Mouse (Mus musculus) forelimb bud, embryonic 11.5 days (tissue): ENCODE measurements around the gene Gm9045.
"Not testable (repeated sequence)": the region's sequence is repeated elsewhere in the genome, so short reads cannot be mapped to it uniquely, and the experiment has no call there.

Experiments
- DNase-seq: peaks from one replicate; pipeline ENCODE4 v3.0.0-alpha.2; 2012; ENCODE audit warnings: low read depth, low spot score

Gene Gm9045

DNA sequence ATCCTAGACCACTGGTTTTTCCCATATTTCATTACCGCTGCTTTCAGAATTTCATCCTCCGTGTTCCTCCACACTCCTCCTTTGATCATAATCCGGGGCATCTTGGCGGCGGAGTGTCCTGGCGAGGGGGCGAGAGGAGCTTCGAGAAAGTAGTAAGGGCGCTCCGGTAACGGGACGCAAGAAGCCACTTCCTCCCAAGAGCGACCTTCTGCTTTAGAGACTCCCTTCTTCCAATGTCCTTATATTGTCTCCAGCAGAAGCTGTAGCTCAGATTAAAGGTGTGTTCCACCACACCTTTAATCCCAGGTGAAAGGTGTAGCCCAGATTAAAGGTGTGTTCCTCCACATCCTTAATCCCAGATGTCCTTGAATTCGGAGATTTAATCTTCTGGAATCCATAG lies at the start of gene Gm9045:
Gene Gm9045, minus strand, starts transcription at position 101 of the 400 bp plus-strand sequence.
- not testable (repeated sequence) for DNase-seq

DNA sequence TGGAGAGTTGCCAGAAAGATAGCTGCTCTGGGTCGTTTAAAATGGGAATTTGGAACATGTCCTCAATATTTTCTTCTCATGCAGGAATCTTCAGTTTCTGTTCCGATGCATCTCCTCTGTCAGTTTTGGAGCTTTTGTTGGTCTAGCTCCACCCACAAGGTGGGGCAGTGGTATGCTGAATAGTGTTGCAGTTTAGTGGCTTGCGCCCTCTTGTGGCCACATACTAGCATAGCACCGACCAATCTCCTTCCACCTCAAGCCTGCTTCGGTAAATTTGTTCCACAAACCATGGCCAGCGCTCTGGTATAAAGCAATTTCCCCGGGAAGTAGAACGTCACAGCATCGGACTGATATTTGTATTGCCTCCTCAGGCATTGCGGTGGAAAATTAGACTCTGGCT lies 32.8 kb upstream of the Gm9045 start:
- DNase-seq: peak; percentile 82

DNA sequence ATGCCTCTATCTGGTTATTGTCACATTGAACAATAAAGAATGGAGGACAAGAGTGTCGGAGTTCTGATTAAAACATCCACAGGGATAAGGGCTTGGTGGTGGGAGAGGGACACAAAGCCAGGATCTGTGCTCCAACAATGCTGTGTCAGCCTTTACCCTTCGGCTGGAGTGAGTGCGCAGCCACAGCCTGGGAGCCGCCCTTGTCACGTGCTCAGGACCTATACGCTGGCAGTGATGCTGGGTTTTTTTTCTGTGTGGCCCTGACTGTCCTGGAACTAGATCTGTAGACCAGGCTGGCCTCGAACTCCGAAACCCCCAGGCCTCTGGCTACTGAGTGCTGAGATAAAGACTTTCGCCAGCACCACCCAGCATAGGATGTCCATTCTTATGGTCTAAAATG lies 31.9 kb upstream of the Gm9045 start:
- no peak for DNase-seq

DNA sequence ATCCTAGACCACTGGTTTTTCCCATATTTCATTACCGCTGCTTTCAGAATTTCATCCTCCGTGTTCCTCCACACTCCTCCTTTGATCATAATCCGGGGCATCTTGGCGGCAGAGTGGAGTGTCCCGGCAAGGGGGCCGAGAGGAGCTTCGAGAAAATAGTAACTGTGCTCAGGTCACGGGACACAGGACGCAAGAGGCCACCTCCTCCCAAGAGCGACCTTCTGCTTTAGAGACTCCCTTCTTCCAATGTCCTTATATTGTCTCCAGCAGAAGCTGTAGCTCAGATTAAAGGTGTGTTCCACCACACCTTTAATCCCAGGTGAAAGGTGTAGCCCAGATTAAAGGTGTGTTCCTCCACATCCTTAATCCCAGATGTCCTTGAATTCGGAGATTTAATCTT lies 16.4 kb upstream of the Gm9045 start, which contains the start of gene Gm9049:
Gene Gm9049, minus strand, starts transcription at position 101 of the 400 bp plus-strand sequence.
- DNase-seq: not testable (repeated sequence)

DNA sequence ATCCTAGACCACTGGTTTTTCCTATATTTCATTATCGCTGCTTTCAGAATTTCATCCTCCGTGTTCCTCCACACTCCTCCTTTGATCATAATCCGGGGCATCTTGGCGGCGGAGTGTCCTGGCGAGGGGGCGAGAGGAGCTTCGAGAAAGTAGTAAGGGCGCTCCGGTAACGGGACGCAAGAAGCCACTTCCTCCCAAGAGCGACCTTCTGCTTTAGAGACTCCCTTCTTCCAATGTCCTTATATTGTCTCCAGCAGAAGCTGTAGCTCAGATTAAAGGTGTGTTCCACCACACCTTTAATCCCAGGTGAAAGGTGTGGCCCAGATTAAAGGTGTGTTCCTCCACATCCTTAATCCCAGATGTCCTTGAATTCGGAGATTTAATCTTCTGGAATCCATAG lies 10.9 kb upstream of the Gm9045 start, which contains the start of gene Gm9048:
Gene Gm9048, minus strand, starts transcription at position 101 of the 400 bp plus-strand sequence.
- DNase-seq: not testable (repeated sequence)

DNA sequence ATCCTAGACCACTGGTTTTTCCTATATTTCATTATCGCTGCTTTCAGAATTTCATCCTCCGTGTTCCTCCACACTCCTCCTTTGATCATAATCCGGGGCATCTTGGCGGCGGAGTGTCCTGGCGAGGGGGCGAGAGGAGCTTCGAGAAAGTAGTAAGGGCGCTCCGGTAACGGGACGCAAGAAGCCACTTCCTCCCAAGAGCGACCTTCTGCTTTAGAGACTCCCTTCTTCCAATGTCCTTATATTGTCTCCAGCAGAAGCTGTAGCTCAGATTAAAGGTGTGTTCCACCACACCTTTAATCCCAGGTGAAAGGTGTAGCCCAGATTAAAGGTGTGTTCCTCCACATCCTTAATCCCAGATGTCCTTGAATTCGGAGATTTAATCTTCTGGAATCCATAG lies 5.5 kb upstream of the Gm9045 start, which contains the start of gene Gm9046:
Gene Gm9046, minus strand, starts transcription at position 101 of the 400 bp plus-strand sequence.
- DNase-seq: not testable (repeated sequence)

DNA sequence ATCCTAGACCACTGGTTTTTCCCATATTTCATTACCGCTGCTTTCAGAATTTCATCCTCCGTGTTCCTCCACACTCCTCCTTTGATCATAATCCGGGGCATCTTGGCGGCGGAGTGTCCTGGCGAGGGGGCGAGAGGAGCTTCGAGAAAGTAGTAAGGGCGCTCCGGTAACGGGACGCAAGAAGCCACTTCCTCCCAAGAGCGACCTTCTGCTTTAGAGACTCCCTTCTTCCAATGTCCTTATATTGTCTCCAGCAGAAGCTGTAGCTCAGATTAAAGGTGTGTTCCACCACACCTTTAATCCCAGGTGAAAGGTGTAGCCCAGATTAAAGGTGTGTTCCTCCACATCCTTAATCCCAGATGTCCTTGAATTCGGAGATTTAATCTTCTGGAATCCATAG lies 5.3 kb downstream of the Gm9045 start, which contains the start of gene Gm9044:
Gene Gm9044, minus strand, starts transcription at position 101 of the 400 bp plus-strand sequence.
- DNase-seq: not testable (repeated sequence)

DNA sequence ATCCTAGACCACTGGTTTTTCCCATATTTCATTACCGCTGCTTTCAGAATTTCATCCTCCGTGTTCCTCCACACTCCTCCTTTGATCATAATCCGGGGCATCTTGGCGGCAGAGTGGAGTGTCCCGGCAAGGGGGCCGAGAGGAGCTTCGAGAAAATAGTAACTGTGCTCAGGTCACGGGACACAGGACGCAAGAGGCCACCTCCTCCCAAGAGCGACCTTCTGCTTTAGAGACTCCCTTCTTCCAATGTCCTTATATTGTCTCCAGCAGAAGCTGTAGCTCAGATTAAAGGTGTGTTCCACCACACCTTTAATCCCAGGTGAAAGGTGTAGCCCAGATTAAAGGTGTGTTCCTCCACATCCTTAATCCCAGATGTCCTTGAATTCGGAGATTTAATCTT lies 10.8 kb downstream of the Gm9045 start, which contains the start of gene Gm9040:
Gene Gm9040, minus strand, starts transcription at position 101 of the 400 bp plus-strand sequence.
- DNase-seq: not testable (repeated sequence)

DNA sequence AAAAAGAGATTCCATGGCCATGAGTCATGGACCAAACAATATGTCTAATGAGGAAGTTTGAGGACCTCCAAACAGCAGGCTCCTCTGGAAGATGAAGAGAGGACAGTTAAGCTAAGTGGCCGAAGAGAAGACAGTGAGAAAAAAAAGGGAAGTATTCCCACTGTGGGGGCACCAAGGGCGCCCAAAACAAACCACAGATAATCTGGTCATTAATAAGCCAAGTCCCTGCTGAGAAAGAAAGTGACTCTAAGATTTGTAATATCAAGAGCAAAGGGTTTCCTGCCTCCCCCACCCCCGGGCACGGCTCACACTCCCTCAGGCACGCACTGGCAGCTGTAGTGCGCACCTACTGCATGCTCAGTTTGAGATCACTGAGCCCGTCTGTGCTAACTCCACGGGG lies 18.6 kb downstream of the Gm9045 start:
- DNase-seq: no peak

DNA sequence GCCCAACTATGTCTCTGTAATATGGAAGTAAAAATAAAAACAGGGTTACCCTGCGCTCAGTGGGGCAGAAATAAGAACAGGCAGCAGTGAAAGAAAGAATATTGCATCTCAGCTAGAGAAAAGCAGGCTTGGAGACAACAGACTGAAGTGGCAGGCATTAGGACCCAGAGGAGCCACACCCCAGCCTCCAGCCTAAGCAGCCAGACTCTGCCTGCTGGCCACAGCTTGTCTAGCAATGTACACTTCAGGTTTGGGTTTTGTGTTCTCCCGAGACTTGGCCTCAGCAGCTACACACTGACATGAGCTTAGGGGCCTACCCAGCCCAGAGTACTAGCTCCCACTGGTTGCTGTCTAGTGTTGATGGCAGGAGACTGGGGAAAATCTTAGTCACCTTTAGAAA lies 35.5 kb downstream of the Gm9045 start:
- not testable (repeated sequence) for DNase-seq

DNA sequence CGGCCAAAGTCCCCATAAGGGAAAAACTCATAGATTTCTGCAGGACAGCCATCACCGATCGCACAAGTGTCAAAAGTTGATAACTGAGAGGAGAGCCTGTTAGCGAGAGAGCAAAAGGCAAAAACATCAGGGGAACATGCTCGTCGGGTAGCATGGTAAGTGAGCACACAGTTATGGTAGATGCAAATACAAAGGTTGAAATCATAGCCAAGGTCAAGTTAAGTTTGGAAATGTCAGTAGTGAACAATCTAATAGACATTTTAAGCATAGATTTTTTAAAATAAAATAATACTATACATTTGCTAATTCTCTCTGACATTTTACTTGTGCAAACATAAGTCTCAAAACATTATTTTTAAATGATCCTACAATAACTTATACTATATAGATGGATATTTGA lies 42.7 kb downstream of the Gm9045 start, which contains the start of gene Iltifb:
Gene Iltifb, minus strand, starts transcription at position 101 of the 400 bp plus-strand sequence.
- DNase-seq: no peak
